Mouse (Mus musculus) cortical plate, adult 2 months (tissue): Measurements from ENCODE around the gene Plekhm3. TPM values are rescaled to one million over a fixed set of nuclear protein-coding genes. Genes with fewer than 3 reads are reported as not detected.

Experiments
- H3K27ac ChIP-seq: fragments of 200-500 bp; 2 replicates; pipeline ENCODE4 v1.5.1; 2012; ENCODE audit warnings: low read length, control low read depth, inconsistent platforms; ENCODE audit not compliant: insufficient read depth
- H3K4me1 ChIP-seq: fragments of 200-500 bp; 2 replicates; pipeline ENCODE4 v1.6.1; 2011; ENCODE audit warnings: low read length; ENCODE audit not compliant: control insufficient read depth, insufficient read depth
- H3K4me3 ChIP-seq: fragments of 200-500 bp; 2 replicates; pipeline ENCODE4 v1.5.1; 2011; ENCODE audit warnings: mild to moderate bottlenecking, low read length, control low read depth; ENCODE audit not compliant: insufficient read depth
- CTCF ChIP-seq: fragments of 200-500 bp; IDR thresholded peaks from 2 replicates; pipeline ENCODE4 v1.5.1; 2011; ENCODE audit warnings: mild to moderate bottlenecking, control low read depth, low read length; ENCODE audit not compliant: insufficient read depth; ENCODE audit errors: extremely low read depth
- POLR2A ChIP-seq: fragments of 200-500 bp; IDR thresholded peaks from 2 replicates; pipeline ENCODE4 v1.6.1; 2011; ENCODE audit warnings: mild to moderate bottlenecking, low read length, control low read depth; ENCODE audit not compliant: insufficient read depth; ENCODE audit errors: extremely low read depth
- polyA plus RNA-seq: library from polyadenylated mRNA; depleted of rRNA; stranded (reverse); fragments of >200 nt; gene quantifications from 2 replicates; pipeline ENCODE4 v1.2.3, GENCODE M21; 2012

The Plekhm3 gene
- polyA plus RNA-seq, 1 experiment, result 15.4 TPM

GRCm38 (mm10) chr1:64884007-64884406 lies 72.6 kb downstream of the Plekhm3 start:
- Histone ChIP-seq H3K4me1 (no peaks in the 10 kb centered on the region; the same call in none of the 2 replicates), H3K27ac (no peak overlapping the region), H3K4me3 (no peak overlapping the region)
- TF ChIP-seq POLR2A (no peak), CTCF (no peak)

- H3K4me3 ChIP-seq, result no peak overlapping the region
- no peaks in the 10 kb centered on the region; the same call in 1 of the 2 replicates for H3K4me1 ChIP-seq
- TF ChIP-seq POLR2A, result no peak
- no peak for TF ChIP-seq CTCF
- H3K27ac ChIP-seq, result no peak overlapping the region
These were observed 76.0 kb downstream of the Plekhm3 start for GRCm38 (mm10) chr1:64880613-64881012.

- no peak overlapping the region for H3K4me3 ChIP-seq
- no peaks in the 10 kb centered on the region for H3K4me1 ChIP-seq
- no peak for TF ChIP-seq CTCF
- no peak for TF ChIP-seq POLR2A
- no peak overlapping the region for H3K27ac ChIP-seq
These were observed 77.8 kb downstream of the Plekhm3 start for GRCm38 (mm10) chr1:64878795-64879240.

GRCm38 (mm10) chr1:64876276-64876675 lies 80.3 kb downstream of the Plekhm3 start:
- no peak for TF ChIP-seq CTCF
- TF ChIP-seq POLR2A, result no peak
- no peak overlapping the region for H3K27ac ChIP-seq
- H3K4me1 ChIP-seq, result no peaks in the 10 kb centered on the region
- H3K4me3 ChIP-seq, result no peak overlapping the region

DNA sequence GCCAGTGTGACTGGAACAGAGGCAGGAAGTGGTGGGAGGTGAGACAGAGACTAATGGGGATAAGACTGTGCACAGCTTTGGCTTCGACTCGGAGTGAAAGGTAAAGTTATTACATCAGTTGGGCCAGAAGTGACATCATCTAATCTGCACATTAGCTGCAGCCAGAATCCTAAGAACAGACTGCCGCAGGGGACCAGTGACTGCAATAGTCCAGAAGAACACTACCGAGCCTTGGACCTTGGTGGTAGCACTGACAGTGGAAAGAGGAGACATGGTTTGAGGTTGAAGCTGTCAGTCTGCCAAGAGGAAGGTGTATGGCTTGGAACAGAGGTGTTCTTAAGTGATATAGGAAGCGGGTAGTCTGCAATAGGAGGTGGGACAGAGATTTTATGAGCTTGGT lies 80.9 kb downstream of the Plekhm3 start:
- no peaks in the 10 kb centered on the region for H3K4me1 ChIP-seq
- H3K4me3 ChIP-seq, result no peak overlapping the region
- no peak overlapping the region for H3K27ac ChIP-seq
- TF ChIP-seq CTCF (no peak), POLR2A (no peak)

GRCm38 (mm10) chr1:64875156-64875555 lies 81.5 kb downstream of the Plekhm3 start:
- H3K4me3 ChIP-seq, result no peak overlapping the region
- no peak overlapping the region for H3K27ac ChIP-seq
- TF ChIP-seq CTCF (no peak), POLR2A (no peak)
- no peaks in the 10 kb centered on the region for H3K4me1 ChIP-seq

- Histone ChIP-seq H3K4me3 (no peak overlapping the region), H3K27ac (no peak overlapping the region), H3K4me1 (no peaks in the 10 kb centered on the region)
- TF ChIP-seq POLR2A, result no peak
- no peak for TF ChIP-seq CTCF
These were observed 84.7 kb downstream of the Plekhm3 start for GRCm38 (mm10) chr1:64871956-64872355.

DNA sequence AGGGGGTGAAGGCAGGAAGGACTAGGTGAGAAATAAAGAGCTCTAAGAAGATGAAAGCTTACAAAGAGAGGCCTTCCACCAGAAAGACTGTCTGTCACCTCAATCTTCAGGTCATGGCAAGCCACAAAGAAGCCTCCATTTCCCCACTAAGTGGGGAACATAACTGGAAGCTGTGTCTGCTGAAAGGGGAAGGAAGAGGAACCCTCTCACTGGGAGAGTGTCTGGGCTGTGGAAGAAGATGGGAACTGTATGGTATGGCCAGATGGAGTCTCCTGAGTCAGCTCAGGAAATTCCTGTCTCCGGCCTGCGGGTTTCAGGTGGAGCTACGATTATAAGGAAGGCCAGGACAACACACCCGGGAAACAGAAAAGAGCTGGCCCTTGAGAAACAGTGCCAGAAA lies 88.9 kb downstream of the Plekhm3 start:
- H3K27ac ChIP-seq, result no peak overlapping the region

DNA sequence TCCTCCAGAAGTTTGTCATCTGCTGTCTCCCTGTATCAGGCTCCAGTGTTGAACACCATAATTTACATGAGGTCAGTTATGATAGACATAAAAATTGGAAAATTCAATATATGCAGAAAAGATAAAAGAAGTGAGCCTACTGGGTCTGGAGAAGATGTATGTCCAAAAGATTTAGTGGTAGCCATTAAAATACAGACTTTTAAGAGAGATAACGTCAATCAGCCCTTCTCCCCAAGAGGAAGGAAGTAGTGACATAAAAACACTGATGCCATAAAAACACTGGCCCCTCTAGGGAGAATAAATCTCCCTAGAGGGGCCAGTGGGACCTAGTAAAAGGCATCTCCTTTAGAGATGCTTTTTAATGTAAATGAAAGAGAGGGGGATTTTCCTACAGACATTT lies 90.5 kb downstream of the Plekhm3 start:
- Histone ChIP-seq H3K27ac (no peak overlapping the region), H3K4me3 (no peak overlapping the region), H3K4me1 (no peaks in the 10 kb centered on the region)
- TF ChIP-seq CTCF, result no peak
- no peak for TF ChIP-seq POLR2A

More for the DNA sequence above, 88.9 kb downstream of the Plekhm3 start:
- no peaks in the 10 kb centered on the region for H3K4me1 ChIP-seq
- TF ChIP-seq CTCF, result no peak
- no peak for TF ChIP-seq POLR2A
- no peak overlapping the region for H3K4me3 ChIP-seq

- no peak overlapping the region for H3K27ac ChIP-seq
- no peaks in the 10 kb centered on the region for H3K4me1 ChIP-seq
- TF ChIP-seq CTCF, result no peak
- no peak for TF ChIP-seq POLR2A
- no peak overlapping the region for H3K4me3 ChIP-seq
These were observed 96.2 kb downstream of the Plekhm3 start for GRCm38 (mm10) chr1:64860235-64860920.
